Mouse (Mus musculus) left cerebral cortex, adult 9 months (tissue): ENCODE results near the gene Hace1.
A peak's percentile ranks its signal among the peaks of the same experiment; 100 is the strongest.
"Not testable (repeated sequence)": the region's sequence is repeated elsewhere in the genome, so short reads cannot be mapped to it uniquely, and the experiment has no call there.

ENCODE experiments used
- DNase-seq, 2 experiments: peaks; one replicate each; pipeline ENCODE4 v3.0.0; 2022; ENCODE audit warnings: low spot score in 2 of 2

Hace1 gene

DNA sequence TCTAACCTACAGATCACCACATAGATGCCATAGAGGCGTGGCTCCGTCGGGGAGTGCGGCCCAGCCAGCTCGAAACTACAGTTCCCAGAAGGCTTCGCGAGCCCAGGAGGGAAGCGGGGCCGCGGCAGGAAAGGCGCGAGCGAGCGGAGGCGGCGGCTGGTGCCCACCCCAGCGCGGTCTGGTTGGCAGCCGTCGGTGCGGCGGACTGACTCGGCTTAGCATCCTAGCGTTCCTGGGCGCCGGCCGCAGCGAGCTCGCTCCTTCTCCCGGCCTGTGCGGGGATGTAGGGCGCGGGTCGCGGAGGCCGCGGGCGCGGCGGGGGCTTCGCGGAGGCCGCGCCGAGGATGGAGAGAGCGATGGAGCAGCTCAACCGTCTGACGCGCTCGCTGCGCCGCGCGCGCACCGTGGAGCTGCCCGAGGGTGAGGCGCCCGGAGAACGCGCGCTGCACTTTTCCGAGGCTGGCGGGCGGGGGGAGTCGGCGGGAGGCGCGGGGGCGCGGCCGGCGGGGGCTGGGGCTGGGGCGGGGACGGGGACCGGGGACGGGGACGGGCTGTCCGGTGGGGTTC lies at the start of gene Hace1:
Gene Hace1, plus strand, starts transcription at position 99 of the 567 bp plus-strand sequence.
- peak; percentile 58 to 87 for DNase-seq

DNA sequence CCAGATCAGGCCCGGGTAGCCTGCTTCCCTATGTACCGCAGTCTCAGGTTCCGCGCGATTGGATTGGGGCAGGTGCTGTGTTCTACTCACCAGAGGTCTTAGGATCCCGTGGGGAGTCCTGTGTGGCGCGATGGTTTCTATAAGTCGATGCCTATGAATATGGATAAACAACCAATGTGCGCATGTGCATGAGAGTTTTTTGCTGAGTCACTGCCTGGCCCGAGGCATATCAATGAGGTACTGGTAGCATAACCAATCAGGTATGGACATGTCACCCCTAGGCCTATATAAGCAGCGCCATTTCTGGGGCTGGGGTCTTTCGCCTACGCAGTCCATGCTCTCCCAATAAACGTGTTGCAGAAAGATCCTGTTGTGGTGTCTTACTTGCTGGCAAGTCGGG lies 40.3 kb upstream of the Hace1 start:
- not testable (repeated sequence) for DNase-seq

GRCm38 (mm10) chr10:45542726-45543125 lies 34.9 kb upstream of the Hace1 start:
- DNase-seq = no peak

DNA sequence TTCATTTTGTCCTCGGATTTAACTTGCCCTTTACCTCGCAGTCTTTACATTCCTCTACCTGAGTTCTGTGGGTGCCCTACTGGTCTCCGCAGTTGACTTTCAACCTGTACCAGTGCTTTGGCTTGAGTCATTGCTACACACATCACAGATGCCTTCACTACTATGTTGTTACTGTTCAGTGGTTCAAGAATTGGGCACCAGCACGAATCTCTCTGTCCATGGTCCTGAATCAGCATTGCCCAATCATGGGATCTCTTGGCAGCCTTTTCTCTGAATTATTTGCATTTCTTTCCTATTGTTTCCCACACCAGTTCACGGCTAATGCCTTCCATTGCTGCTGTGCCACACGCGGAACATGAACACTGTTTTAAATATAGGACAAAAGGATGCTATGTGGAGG lies 30.8 kb upstream of the Hace1 start:
- no peak for DNase-seq

GRCm38 (mm10) chr10:45578298-45578821 lies 731 bp downstream of the Hace1 start:
- peak in 1 of 2 experiments; percentile 68 for DNase-seq

DNA sequence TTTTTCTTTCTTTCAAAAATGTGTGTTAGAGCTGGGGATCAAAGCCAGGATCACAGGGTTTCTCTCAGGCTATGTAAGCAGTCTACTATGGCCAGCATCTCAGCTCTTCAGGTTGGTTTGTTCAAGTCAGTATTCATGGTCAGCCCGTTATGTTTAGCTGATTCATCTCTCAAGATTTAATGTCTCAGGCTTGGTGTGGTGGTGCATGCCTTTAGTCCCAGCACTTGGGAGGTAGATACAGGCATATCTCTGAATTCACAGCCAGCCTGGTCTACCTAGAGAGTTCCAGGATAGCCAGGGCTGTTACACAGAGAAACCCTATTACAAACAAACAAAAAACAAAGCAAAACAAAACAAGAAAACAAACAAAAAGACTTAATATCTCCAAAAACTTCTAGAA lies 5.7 kb downstream of the Hace1 start:
- no peak for DNase-seq

GRCm38 (mm10) chr10:45583829-45584228 lies 6.2 kb downstream of the Hace1 start:
- no peak for DNase-seq

GRCm38 (mm10) chr10:45584311-45585102 lies 6.9 kb downstream of the Hace1 start:
- DNase-seq = no peak

GRCm38 (mm10) chr10:45605853-45606252 lies 28.2 kb downstream of the Hace1 start:
- no peak for DNase-seq

- DNase-seq = no peak
These were observed 33.1 kb downstream of the Hace1 start for GRCm38 (mm10) chr10:45610727-45611126.

DNA sequence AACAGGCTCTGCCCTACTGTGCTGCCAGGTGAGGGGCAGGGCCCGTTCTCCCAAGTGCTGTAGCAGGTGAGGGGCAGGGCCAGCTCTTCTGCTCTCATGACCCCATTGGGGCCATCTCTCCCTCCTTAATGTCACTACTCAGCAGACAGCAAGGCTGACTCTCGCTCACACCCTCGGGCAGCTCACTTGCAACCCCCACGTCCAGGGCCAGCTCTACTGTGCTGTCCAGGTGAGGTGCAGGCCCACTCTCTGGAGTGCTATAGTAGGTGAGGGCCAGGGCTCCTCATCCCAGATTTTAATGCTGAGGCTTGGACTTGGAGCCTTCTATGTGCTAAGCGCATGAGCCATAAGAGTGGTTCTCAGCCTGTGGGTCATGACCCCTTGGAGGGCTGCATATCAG lies 38.4 kb downstream of the Hace1 start:
- no peak for DNase-seq

- no peak for DNase-seq
These were observed 41.4 kb downstream of the Hace1 start for GRCm38 (mm10) chr10:45619039-45619438.

DNA sequence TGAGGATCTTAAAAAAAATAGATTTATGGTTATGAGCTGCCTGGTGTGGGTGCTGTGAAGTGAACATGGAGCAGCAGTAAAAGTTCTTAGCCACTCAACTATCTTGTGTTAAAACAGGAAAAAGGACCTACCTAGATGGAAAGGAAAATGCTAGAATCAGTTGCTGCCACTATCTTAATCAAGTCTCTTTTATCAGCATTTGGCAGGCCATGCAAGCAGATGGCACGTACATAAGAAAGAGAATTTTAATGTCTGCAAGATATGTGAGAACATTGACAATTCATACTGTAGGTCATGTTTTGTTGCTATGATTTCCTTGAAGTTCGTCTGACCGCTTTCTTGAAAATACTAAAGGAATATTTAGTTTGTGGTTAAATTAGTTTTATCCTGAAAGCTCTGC lies 54.4 kb downstream of the Hace1 start:
- no peak for DNase-seq

DNA sequence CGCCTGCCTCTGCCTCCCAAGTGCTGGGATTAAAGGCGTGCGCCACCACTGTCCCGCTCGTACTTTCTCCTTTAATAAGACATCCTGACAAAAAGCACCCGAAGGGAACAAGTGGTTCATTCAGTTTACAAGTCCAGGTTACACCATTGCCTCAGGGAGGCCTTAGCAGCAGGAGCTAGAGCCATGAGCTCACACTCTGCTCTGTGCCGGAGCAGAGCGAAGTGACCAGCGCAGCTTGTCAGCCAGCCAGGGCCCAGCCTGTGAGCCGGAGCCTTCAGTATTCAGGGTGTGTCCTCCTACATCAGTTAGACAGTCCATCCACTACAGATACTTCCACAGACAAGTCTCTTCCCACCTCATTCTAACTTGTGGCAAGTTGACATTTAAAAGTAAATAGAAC lies 55.0 kb downstream of the Hace1 start:
- no peak for DNase-seq

GRCm38 (mm10) chr10:45635201-45635600 lies 57.6 kb downstream of the Hace1 start:
- DNase-seq = no peak

GRCm38 (mm10) chr10:45639762-45640161 lies 62.1 kb downstream of the Hace1 start:
- no peak for DNase-seq

DNA sequence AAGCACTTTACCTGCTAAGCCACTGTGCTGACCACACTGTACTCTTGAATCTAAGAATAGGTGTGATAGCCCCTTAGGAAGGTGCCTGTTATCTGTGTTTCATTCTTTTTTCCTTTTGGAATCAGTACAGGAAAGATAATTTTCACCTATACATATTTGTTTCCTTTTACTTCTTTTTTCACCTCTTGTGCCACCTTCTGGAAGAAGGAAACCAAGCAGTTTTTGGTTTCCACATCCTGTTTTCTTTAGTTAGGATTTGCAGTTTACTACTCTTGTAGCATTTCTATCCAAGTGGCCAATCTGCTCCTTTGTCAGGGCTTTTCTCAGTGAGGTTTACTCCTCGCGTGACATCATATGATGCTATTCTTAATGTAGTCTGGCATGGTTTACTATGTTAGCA lies 76.4 kb downstream of the Hace1 start:
- DNase-seq = no peak

- DNase-seq = no peak
These were observed 84.4 kb downstream of the Hace1 start for GRCm38 (mm10) chr10:45662015-45662414.

GRCm38 (mm10) chr10:45668266-45668665 lies 90.6 kb downstream of the Hace1 start:
- DNase-seq = no peak

DNA sequence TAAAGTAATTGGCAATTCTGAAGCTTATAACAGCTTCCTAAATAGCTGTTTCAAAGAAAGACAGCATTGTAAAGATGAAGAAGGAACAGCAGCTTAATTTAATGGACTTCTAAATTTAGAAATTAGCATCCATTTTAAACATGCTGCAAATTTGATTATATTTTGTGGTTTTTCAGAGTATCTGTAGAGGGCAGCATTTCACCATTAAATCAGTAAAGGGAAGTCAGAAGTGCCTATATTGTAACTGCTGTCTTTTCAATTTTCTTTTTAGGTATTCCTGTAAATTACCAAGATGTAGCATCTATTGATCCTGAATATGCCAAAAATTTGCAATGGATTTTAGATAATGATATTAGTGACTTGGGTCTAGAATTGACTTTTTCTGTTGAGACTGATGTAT lies 99.2 kb downstream of the Hace1 start:
- no peak for DNase-seq

GRCm38 (mm10) chr10:45686191-45686590 lies 108.6 kb downstream of the Hace1 start:
- DNase-seq = no peak

DNA sequence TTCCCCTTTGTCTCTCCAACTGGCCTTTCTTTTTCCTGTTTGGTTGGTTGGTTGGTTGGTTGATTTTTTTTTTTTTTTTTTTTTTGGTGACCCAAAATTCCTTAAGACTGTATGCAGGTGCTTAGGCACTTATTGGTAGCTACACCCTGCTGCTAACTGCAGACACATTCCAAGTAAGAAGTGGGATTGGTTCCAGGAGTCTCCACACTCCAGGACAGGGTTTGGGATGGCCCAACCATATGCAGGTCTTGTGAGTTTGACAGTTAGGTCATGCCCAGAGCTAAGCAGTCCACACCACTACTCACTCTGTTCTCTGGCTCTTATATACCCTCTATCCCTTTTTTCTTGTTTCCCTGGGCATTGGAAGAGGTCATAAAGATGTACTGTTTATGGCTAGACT lies 117.3 kb downstream of the Hace1 start:
- no peak for DNase-seq

- no peak for DNase-seq
These were observed 117.9 kb downstream of the Hace1 start for GRCm38 (mm10) chr10:45695522-45695921.
